Mouse (Mus musculus): ENCODE data around the gene Uso1. TPM values are rescaled to one million over a fixed set of nuclear protein-coding genes. Genes with fewer than 3 reads are reported as not detected.

Uso1 gene
- 31.3 and 34.1 TPM in 2 replicates for polyA plus RNA-seq (2014; fragmentation: Nextera tagmentation; extraction: Ambion mirVana)

DNA sequence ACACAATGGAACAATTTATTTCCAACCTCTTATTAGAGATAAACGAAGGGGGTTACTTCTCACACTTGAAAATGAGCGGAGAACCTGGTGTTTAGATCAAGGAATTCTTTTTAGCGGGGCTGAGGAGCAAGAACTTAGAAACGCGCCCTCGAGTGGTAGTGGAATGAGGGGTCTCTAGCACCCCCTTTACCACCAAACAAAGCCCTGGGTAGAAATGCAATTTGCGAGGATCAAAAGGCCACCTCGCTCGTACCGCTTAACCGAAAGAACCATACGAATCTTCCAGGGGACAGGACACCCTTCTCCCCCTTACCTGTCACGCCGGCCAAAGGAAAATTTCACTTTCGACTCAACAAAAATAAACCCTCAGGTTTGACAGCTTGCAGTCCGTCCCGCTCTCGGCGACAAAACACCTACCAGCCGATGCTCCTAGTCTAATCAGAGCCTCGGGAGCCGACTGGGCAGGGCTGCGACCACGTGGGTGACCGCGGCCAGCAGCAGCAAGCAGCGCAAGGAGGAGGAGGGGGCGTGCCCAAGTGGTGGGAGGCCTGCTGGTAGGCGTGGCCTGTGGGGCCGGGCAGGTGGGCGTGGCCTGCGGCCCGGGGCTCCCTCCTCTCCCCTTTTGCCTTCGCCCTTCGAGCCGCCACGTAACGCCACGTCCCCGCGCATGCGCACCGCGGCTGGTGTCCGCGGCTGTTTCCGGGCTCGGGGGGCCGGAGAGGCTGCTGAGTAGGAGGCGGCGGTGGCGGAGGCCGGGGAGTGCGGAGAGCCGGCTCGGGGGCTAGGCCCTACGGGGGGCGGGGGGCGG, at the start of gene Uso1:
TSS of gene Uso1 (plus strand) at position 700 of the 808 bp plus-strand sequence.
- Histone ChIP-seq H3K27me3 (ENCODE audit: control insufficient read depth, insufficient read depth, low read length) (no peaks in the 10 kb centered on the region), H3K9me3 (ENCODE audit: control insufficient read depth, low read length) (no peaks in the 10 kb centered on the region), H3K9ac (ENCODE audit: low read depth, low read length) (peak within 1 kb of the TSS; percentile 68), H3K36me3 (ENCODE audit: control insufficient read depth, insufficient read depth, low read length) (no peaks in the 10 kb centered on the region), H3K4me3 (ENCODE audit: low read depth, low read length) (peak within 1 kb of the TSS; percentile 70), H3K27ac (ENCODE audit: low read depth, low read length) (peak within 1 kb of the TSS; percentile 65), H3K4me1 (replicated peaks; ENCODE audit: control insufficient read depth, insufficient read depth, low read length) (0 out of 2 replicates have a peak, but pooled peaks cover 2% of the 10 kb centered on the region), H3K4me2 (replicated peaks; ENCODE audit: low read depth, low read length) (peak within 1 kb of the TSS; percentile 74)
- 2% methylated on average over 39 of the region's 59 CpGs for WGBS
- ATAC-seq (ENCODE audit: low FRiP score) = peak; percentile 98
- peak; percentile 99 for DNase-seq (ENCODE audit: low spot score)

DNA sequence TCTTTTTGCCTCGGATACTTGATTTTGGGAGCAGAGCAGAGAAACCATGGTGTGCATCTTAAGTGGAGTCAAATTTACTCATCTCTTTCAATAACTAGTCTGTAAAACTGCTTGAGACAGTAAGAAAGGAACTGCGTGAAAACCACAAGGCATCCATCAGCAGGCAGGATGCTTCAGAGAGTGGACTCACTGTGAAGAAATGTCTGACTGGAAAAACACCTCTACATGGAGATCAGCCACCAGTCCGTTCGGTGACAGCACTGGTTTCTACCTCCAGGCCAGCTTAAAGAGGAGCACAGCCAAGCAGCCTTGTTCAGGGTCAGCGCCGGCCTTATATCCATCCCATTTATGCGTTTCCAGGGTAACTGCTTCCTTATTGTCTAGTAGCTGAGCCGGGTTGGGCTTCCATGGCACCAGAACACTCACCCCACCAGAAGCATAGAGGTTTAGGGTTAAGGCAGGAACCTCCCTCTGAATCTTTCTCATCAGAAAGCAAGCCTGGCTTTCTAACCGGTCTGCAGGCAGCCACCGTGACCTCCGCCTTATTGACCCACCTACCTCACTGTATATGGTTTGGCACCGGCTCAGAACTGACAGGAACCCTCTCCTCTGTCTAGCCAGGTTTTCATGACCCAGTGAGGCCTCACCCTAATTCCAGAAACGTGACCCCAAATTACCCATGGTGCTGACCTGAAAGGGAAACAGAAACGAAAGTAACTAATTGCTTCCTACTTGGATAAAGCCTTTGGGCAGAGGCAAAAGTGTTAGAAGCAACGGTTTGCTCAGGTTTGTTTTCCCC, 44.3 kb upstream of the Uso1 start:
- no peak overlapping the region for H3K27ac ChIP-seq (ENCODE audit: low read depth, low read length)
- H3K27me3 ChIP-seq (ENCODE audit: control insufficient read depth, insufficient read depth, low read length) = no peaks in the 10 kb centered on the region
- no peaks in the 10 kb centered on the region for H3K36me3 ChIP-seq (ENCODE audit: control insufficient read depth, insufficient read depth, low read length)
- WGBS = 51% methylated on average over 15 of the region's 15 CpGs
- no peaks in the 10 kb centered on the region for H3K9me3 ChIP-seq (ENCODE audit: control insufficient read depth, low read length)
- H3K9ac ChIP-seq (ENCODE audit: low read depth, low read length) = no peak overlapping the region
- no peak for DNase-seq (ENCODE audit: low spot score)
- H3K4me1 ChIP-seq (replicated peaks; ENCODE audit: control insufficient read depth, insufficient read depth, low read length) = 0 out of 2 replicates have a peak, but pooled peaks cover 3% of the 10 kb centered on the region
- 0 out of 2 replicates have a peak, but pooled peaks have one; percentile 30 for ATAC-seq (ENCODE audit: low FRiP score)
- H3K4me3 ChIP-seq (ENCODE audit: low read depth, low read length) = no peak overlapping the region
- no peak overlapping the region for H3K4me2 ChIP-seq (replicated peaks; ENCODE audit: low read depth, low read length)

DNA sequence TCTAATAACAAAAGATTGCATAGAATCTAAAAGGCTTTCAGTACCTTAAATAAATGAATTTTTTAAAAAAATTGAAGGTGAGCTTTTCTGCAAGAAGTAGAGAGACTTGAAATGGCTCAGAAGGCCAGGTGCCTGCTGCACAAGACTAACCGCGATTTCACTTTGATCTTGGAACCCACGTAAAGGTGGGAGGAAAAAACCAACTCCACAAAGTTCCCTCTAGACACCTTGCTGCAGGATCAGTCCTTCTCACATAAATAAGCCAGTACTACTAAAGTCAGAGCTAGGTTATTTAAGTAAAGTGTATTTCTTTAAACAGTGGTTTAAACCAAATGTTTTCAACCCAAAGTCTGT, 43.7 kb upstream of the Uso1 start:
- Histone ChIP-seq H3K9ac (ENCODE audit: low read depth, low read length) (no peak overlapping the region), H3K27ac (ENCODE audit: low read depth, low read length) (no peak overlapping the region), H3K9me3 (ENCODE audit: control insufficient read depth, low read length) (no peaks in the 10 kb centered on the region), H3K27me3 (ENCODE audit: control insufficient read depth, insufficient read depth, low read length) (no peaks in the 10 kb centered on the region), H3K4me1 (replicated peaks; ENCODE audit: control insufficient read depth, insufficient read depth, low read length) (0 out of 2 replicates have a peak, but pooled peaks cover 3% of the 10 kb centered on the region), H3K4me2 (replicated peaks; ENCODE audit: low read depth, low read length) (no peak overlapping the region), H3K4me3 (ENCODE audit: low read depth, low read length) (no peak overlapping the region), H3K36me3 (ENCODE audit: control insufficient read depth, insufficient read depth, low read length) (no peaks in the 10 kb centered on the region)
- WGBS = 79% methylated on average over 3 of the region's 3 CpGs
- ATAC-seq (ENCODE audit: low FRiP score) (no peak), DNase-seq (ENCODE audit: low spot score) (no peak)

DNA sequence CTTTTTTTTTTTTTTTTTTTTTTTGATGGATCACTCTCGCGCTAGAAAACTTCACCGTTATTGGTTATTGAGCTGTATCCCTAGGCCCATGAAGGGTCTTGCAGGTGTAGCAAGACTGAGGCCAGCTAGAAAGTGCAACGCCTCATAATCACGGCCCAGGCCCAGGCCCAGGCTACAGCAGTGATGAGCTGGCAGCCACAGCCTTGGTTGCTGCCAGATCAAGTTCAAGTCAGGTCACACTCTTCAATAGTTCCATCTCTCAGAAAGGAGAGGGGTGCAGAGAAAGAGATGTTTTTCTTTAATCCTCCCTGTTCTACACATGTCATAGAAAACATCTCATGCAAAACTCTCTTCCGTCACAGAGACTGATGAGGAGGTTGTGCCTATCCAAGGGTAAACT, 41.0 kb upstream of the Uso1 start:
- 93% methylated on average over 6 of the region's 6 CpGs for WGBS
- H3K9ac ChIP-seq (ENCODE audit: low read depth, low read length) = no peak overlapping the region
- no peak for ATAC-seq (ENCODE audit: low FRiP score)

DNA sequence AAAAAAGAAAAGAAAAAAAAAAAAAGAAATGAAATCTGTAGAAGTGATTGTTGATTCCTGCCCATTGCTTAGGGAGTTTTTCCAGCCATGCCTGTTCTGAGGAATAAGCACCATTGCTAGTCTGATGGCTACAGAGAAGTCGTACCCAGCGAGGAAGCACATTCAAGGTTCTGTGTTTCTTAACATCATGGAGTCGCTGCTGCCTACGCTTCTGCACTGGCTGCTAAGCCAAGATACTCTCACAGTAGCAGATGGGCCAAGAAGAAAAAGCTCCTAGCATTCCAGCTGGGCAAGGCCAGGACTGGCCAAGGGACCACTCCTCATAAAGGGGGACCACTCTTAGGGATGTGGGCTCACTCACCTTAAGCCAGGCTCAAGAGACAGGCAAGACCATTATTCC, 40.0 kb upstream of the Uso1 start:
- WGBS = 93% methylated on average over 4 of the region's 4 CpGs
- 0 out of 2 replicates have a peak, but pooled peaks cover 3% of the 10 kb centered on the region for H3K4me1 ChIP-seq (replicated peaks; ENCODE audit: control insufficient read depth, insufficient read depth, low read length)
- H3K4me2 ChIP-seq (replicated peaks; ENCODE audit: low read depth, low read length) = no peak overlapping the region
- H3K36me3 ChIP-seq (ENCODE audit: control insufficient read depth, insufficient read depth, low read length) = no peaks in the 10 kb centered on the region
- DNase-seq (ENCODE audit: low spot score) (no peak), ATAC-seq (ENCODE audit: low FRiP score) (no peak)
- H3K27ac ChIP-seq (ENCODE audit: low read depth, low read length) = no peak overlapping the region
- H3K9me3 ChIP-seq (ENCODE audit: control insufficient read depth, low read length) = no peaks in the 10 kb centered on the region
- no peak overlapping the region for H3K9ac ChIP-seq (ENCODE audit: low read depth, low read length)
- no peaks in the 10 kb centered on the region for H3K27me3 ChIP-seq (ENCODE audit: control insufficient read depth, insufficient read depth, low read length)
- H3K4me3 ChIP-seq (ENCODE audit: low read depth, low read length) = no peak overlapping the region

More for the DNA sequence above, 41.0 kb upstream of the Uso1 start:
- no peak for DNase-seq (ENCODE audit: low spot score)
- Histone ChIP-seq H3K27ac (ENCODE audit: low read depth, low read length) (no peak overlapping the region), H3K9me3 (ENCODE audit: control insufficient read depth, low read length) (no peaks in the 10 kb centered on the region), H3K4me1 (replicated peaks; ENCODE audit: control insufficient read depth, insufficient read depth, low read length) (0 out of 2 replicates have a peak, but pooled peaks cover 3% of the 10 kb centered on the region), H3K4me2 (replicated peaks; ENCODE audit: low read depth, low read length) (no peak overlapping the region), H3K36me3 (ENCODE audit: control insufficient read depth, insufficient read depth, low read length) (no peaks in the 10 kb centered on the region), H3K4me3 (ENCODE audit: low read depth, low read length) (no peak overlapping the region), H3K27me3 (ENCODE audit: control insufficient read depth, insufficient read depth, low read length) (no peaks in the 10 kb centered on the region)

DNA sequence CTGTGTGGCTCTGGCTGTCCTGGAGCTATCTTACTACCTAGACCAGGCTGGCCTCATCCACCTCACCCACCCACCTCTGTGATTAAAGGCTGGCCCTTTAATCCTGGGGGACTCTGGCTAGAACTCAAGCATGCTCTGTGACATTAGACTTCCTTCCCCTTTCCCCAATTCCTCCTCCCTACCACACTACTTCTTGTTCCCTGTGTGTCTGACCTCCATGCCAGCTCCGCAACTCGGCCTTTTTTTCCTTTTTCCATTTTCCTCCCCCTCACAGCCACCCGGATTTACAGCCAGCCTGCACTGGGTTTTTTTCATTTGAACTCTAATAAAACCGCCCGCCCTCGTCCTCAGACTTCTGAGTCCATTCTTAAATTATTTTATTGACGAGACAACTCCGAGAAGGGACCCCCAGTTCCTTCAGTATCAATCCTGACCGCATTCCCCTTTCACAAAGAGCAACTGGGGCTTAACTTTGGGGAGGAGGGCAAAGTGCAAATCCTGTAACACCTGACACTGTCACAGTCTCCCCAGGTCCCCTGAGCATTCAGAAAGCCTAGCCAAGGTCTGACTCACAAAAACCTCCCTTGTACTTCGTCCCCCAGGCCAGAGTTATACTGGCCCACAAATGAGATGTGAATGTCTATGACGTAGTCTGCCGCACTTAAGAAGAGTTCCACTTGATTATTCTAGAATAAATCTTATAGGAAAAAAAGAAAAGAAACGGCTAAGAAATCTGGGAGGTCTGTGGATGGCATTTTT, 39.2 kb upstream of the Uso1 start:
- Histone ChIP-seq H3K36me3 (ENCODE audit: control insufficient read depth, insufficient read depth, low read length) (no peaks in the 10 kb centered on the region), H3K27me3 (ENCODE audit: control insufficient read depth, insufficient read depth, low read length) (no peaks in the 10 kb centered on the region), H3K9ac (ENCODE audit: low read depth, low read length) (no peak overlapping the region), H3K4me1 (replicated peaks; ENCODE audit: control insufficient read depth, insufficient read depth, low read length) (0 out of 2 replicates have a peak, but pooled peaks cover 1% of the 10 kb centered on the region), H3K4me3 (ENCODE audit: low read depth, low read length) (no peak overlapping the region), H3K9me3 (ENCODE audit: control insufficient read depth, low read length) (no peaks in the 10 kb centered on the region), H3K4me2 (replicated peaks; ENCODE audit: low read depth, low read length) (no peak overlapping the region), H3K27ac (ENCODE audit: low read depth, low read length) (no peak overlapping the region)
- DNase-seq (ENCODE audit: low spot score) (no peak), ATAC-seq (ENCODE audit: low FRiP score) (no peak)
- WGBS = 66% methylated on average over 13 of the region's 13 CpGs

DNA sequence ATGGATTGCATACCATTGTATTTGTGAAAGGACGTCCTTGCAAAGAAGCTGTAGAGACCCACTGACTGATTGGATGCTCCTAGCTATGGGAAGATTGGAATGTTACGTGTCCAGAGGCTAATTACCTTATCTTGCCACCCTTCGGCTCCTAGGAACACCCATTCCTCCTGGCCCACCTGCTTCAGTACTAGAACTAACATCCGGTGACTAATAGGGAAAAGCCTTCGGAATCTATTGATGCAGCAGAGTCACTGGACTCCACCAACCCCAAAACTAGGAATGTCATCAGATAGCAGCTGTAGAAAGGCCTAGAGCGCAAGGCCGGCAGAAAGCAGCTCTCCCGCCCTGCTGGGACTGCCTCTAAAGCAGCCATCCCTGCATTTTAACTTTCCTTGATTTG, 36.1 kb upstream of the Uso1 start:
- Histone ChIP-seq H3K27ac (ENCODE audit: low read depth, low read length) (no peak overlapping the region), H3K4me2 (replicated peaks; ENCODE audit: low read depth, low read length) (no peak overlapping the region), H3K4me3 (ENCODE audit: low read depth, low read length) (no peak overlapping the region), H3K27me3 (ENCODE audit: control insufficient read depth, insufficient read depth, low read length) (no peaks in the 10 kb centered on the region), H3K36me3 (ENCODE audit: control insufficient read depth, insufficient read depth, low read length) (no peaks in the 10 kb centered on the region), H3K4me1 (replicated peaks; ENCODE audit: control insufficient read depth, insufficient read depth, low read length) (no peaks in the 10 kb centered on the region), H3K9me3 (ENCODE audit: control insufficient read depth, low read length) (no peaks in the 10 kb centered on the region), H3K9ac (ENCODE audit: low read depth, low read length) (no peak overlapping the region)
- WGBS = 86% methylated on average over 8 of the region's 8 CpGs
- ATAC-seq (ENCODE audit: low FRiP score) (no peak), DNase-seq (ENCODE audit: low spot score) (no peak)

DNA sequence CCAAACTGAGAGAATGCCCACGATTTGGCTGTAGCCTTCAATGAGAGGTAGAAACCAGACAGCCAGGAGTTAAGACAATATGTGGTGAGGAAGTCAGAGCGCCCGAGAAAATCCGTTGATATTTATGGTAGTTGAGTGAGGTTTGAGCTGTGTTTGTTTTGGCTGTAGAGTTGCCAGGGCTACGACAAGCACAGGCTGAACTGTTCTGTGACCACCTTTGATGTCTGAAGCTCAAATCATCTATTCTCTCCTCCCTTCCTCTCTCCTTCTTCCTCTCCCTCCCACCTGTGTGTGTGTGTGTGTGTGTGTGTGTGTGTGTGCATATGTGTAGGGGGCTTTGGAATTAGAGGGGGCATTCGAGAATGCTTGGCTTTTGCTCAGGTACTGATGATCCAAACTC, 34.7 kb upstream of the Uso1 start:
- no peak overlapping the region for H3K4me3 ChIP-seq (ENCODE audit: low read depth, low read length)
- no peaks in the 10 kb centered on the region for H3K36me3 ChIP-seq (ENCODE audit: control insufficient read depth, insufficient read depth, low read length)
- H3K9me3 ChIP-seq (ENCODE audit: control insufficient read depth, low read length) = no peaks in the 10 kb centered on the region
- no peak overlapping the region for H3K9ac ChIP-seq (ENCODE audit: low read depth, low read length)
- H3K27ac ChIP-seq (ENCODE audit: low read depth, low read length) = no peak overlapping the region
- ATAC-seq (ENCODE audit: low FRiP score) = no peak
- WGBS = 73% methylated on average over 6 of the region's 6 CpGs
- no peak for DNase-seq (ENCODE audit: low spot score)
- no peaks in the 10 kb centered on the region for H3K27me3 ChIP-seq (ENCODE audit: control insufficient read depth, insufficient read depth, low read length)
- no peak overlapping the region for H3K4me2 ChIP-seq (replicated peaks; ENCODE audit: low read depth, low read length)
- no peaks in the 10 kb centered on the region for H3K4me1 ChIP-seq (replicated peaks; ENCODE audit: control insufficient read depth, insufficient read depth, low read length)
